Mouse (Mus musculus) liver, embryonic 13.5 days (tissue): ENCODE data around the gene Dapk1. TPM values are rescaled to one million over a fixed set of nuclear protein-coding genes. Genes with fewer than 3 reads are reported as not detected.

Experiments used
- ATAC-seq: fragments of 200-750 bp; cut with Nextera tagmentation; 2 replicates; pipeline ENCODE4 v1.8.0; 2017; ENCODE audit warnings: low read depth, mild to moderate bottlenecking, moderate number of reproducible peaks, moderate library complexity
- DNase-seq: peaks from one replicate; pipeline ENCODE4 v3.0.0; 2022
- H3K27ac ChIP-seq: fragments of 300-500 bp; sonication (generic); 2 replicates; pipeline ENCODE4 v1.5.1; 2015; ENCODE audit warnings: moderate library complexity, mild to moderate bottlenecking, inconsistent platforms
- H3K27me3 ChIP-seq: fragments of 300-500 bp; sonication (generic); 2 replicates; pipeline ENCODE4 v1.6.1; 2015; ENCODE audit warnings: mild to moderate bottlenecking, inconsistent platforms
- H3K36me3 ChIP-seq: fragments of 300-500 bp; sonication (generic); 2 replicates; pipeline ENCODE4 v1.6.1; 2015; ENCODE audit warnings: mild to moderate bottlenecking, inconsistent platforms
- H3K4me1 ChIP-seq: fragments of 300-500 bp; sonication (generic); replicated peaks from 2 replicates; pipeline ENCODE4 v1.6.1; 2015; ENCODE audit warnings: inconsistent platforms
- H3K4me2 ChIP-seq: fragments of 300-500 bp; sonication (generic); 2 replicates; pipeline ENCODE4 v1.6.1; 2015; ENCODE audit warnings: inconsistent platforms, mild to moderate bottlenecking, moderate library complexity
- H3K4me3 ChIP-seq: fragments of 300-500 bp; sonication (generic); replicated peaks from 2 replicates; pipeline ENCODE4 v1.5.1; 2015; ENCODE audit warnings: mild to moderate bottlenecking, inconsistent platforms
- H3K9ac ChIP-seq: fragments of 300-500 bp; sonication (generic); 2 replicates; pipeline ENCODE4 v1.6.1; 2015; ENCODE audit warnings: mild to moderate bottlenecking, inconsistent platforms
- H3K9me3 ChIP-seq: fragments of 300-500 bp; sonication (generic); replicated peaks from 2 replicates; pipeline ENCODE4 v1.6.1; 2016; ENCODE audit warnings: inconsistent platforms
- WGBS: fragments of 180-500 bp; shearing (Covaris S2); methylation state at CpG from one replicate; pipeline ENCODE4 v1.1.7; 2015; ENCODE audit not compliant: insufficient replicate concordance; 5-methylcytosine and 5-hydroxymethylcytosine counted together
- polyA plus RNA-seq: library from polyadenylated mRNA; unstranded; fragments of >200 nt; fragmentation: Nextera tagmentation; extraction: Ambion mirVana; gene quantifications from 2 replicates; pipeline ENCODE4 v1.2.1, GENCODE M21; 2015

Gene Dapk1
- polyA plus RNA-seq, 1 experiment from 2014 or later: 5.0 TPM

GRCm38 (mm10) chr13:60696741-60697140, 95.0 kb downstream of the Dapk1 start:
- Histone ChIP-seq H3K4me3 (no peak overlapping the region), H3K36me3 (peaks cover 10% of the 10 kb centered on the region; the same call in 1 of the 2 replicates), H3K27me3 (no peaks in the 10 kb centered on the region), H3K27ac (no peak overlapping the region), H3K4me1 (peaks cover 22% of the 10 kb centered on the region; the same call in 1 of the 2 replicates), H3K4me2 (no peak overlapping the region), H3K9ac (no peak overlapping the region), H3K9me3 (no peaks in the 10 kb centered on the region)
- no peak for DNase-seq
- ATAC-seq: no peak
- WGBS: 40% methylated on average over 8 of the region's 8 CpGs

GRCm38 (mm10) chr13:60698021-60698420, 96.3 kb downstream of the Dapk1 start:
- Histone ChIP-seq H3K4me1 (peaks cover 12% of the 10 kb centered on the region; the same call in 1 of the 2 replicates), H3K36me3 (0 out of 2 replicates have a peak, but pooled peaks cover 6% of the 10 kb centered on the region), H3K27me3 (no peaks in the 10 kb centered on the region), H3K4me3 (no peak overlapping the region), H3K27ac (no peak overlapping the region), H3K9ac (no peak overlapping the region), H3K4me2 (no peak overlapping the region), H3K9me3 (no peaks in the 10 kb centered on the region)
- 82% methylated on average over 2 of the region's 2 CpGs for WGBS
- DNase-seq (no peak), ATAC-seq (no peak)

GRCm38 (mm10) chr13:60701671-60702171, 100.0 kb downstream of the Dapk1 start:
- H3K4me2 ChIP-seq: no peak overlapping the region

GRCm38 (mm10) chr13:60707541-60708468, 106.1 kb downstream of the Dapk1 start:
- H3K36me3 ChIP-seq: no peaks in the 10 kb centered on the region
- WGBS: 71% methylated on average over 16 of the region's 16 CpGs
- no peaks in the 10 kb centered on the region for H3K9me3 ChIP-seq
- no peak overlapping the region for H3K27ac ChIP-seq
- H3K27me3 ChIP-seq: no peaks in the 10 kb centered on the region
- no peak overlapping the region for H3K4me3 ChIP-seq
- ATAC-seq (peak; percentile 60), DNase-seq (no peak)
- peaks cover 7% of the 10 kb centered on the region; the same call in 1 of the 2 replicates for H3K4me1 ChIP-seq
- no peak overlapping the region for H3K9ac ChIP-seq
- H3K4me2 ChIP-seq: no peak overlapping the region

More at GRCm38 (mm10) chr13:60701671-60702171, 100.0 kb downstream of the Dapk1 start:
- no peak overlapping the region for H3K27ac ChIP-seq
- H3K9me3 ChIP-seq: no peaks in the 10 kb centered on the region
- 81% methylated on average over 12 of the region's 12 CpGs for WGBS
- no peaks in the 10 kb centered on the region for H3K27me3 ChIP-seq
- DNase-seq (no peak), ATAC-seq (no peak)
- no peak overlapping the region for H3K4me3 ChIP-seq
- H3K36me3 ChIP-seq: 0 out of 2 replicates have a peak, but pooled peaks cover 3% of the 10 kb centered on the region
- H3K4me1 ChIP-seq: no peaks in the 10 kb centered on the region
- no peak overlapping the region for H3K9ac ChIP-seq

DNA sequence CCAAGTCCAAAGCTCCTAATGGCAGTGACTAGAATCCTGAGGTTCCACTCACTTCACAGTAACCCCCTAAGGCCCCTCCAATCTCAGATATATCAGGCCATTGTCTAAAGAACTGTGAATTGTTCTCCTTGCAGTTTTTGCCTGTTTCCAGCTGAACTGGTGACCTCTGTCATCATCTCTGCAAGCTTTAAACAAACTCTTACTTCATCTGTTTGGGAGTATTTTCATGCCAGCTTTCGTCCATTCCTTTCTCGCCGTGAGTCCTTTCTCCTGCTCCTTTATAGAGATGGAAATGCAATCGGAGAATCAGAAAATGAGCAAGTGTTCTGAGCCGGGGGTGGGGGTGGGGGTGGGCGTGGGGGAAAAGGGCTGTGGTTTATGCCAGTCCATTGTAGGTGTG, 107.4 kb downstream of the Dapk1 start:
- Histone ChIP-seq H3K4me3 (no peak overlapping the region), H3K36me3 (no peaks in the 10 kb centered on the region), H3K9ac (no peak overlapping the region), H3K4me1 (peaks cover 7% of the 10 kb centered on the region; the same call in 1 of the 2 replicates), H3K9me3 (no peaks in the 10 kb centered on the region), H3K27me3 (no peaks in the 10 kb centered on the region), H3K4me2 (no peak overlapping the region), H3K27ac (no peak overlapping the region)
- ATAC-seq (no peak), DNase-seq (no peak)
- 59% methylated on average over 6 of the region's 6 CpGs for WGBS

- Histone ChIP-seq H3K27me3 (no peaks in the 10 kb centered on the region), H3K36me3 (no peaks in the 10 kb centered on the region), H3K4me3 (no peak overlapping the region), H3K9ac (no peak overlapping the region), H3K9me3 (no peaks in the 10 kb centered on the region), H3K4me2 (no peak overlapping the region), H3K4me1 (peaks cover 7% of the 10 kb centered on the region; the same call in 1 of the 2 replicates), H3K27ac (no peak overlapping the region)
- DNase-seq (no peak), ATAC-seq (no peak)
- 63% methylated on average over 3 of the region's 3 CpGs for WGBS
Measured at GRCm38 (mm10) chr13:60710963-60711362, 109.2 kb downstream of the Dapk1 start.

DNA sequence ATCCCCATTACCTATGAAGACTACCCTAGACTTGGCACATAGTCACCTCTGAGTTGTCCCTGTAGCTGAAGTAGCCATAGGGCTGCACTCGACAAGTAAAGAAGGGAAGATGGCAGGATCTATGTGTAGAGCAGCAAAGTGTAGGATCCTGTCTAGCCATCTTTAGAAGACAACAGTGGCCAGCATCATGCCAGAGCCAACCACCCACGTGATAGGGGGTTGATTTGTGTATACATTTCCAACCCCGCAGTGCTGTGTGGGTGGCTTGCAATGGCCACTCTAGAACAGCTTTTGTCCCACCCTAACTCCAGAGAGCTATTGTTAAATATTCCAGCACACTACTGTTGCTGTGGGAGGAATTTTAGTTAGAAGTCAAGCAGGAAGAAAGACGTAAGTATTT, 111.8 kb downstream of the Dapk1 start:
- no peaks in the 10 kb centered on the region for H3K36me3 ChIP-seq
- H3K27me3 ChIP-seq: no peaks in the 10 kb centered on the region
- H3K9me3 ChIP-seq: no peaks in the 10 kb centered on the region
- H3K4me2 ChIP-seq: no peak overlapping the region
- no peak overlapping the region for H3K4me3 ChIP-seq
- no peak overlapping the region for H3K9ac ChIP-seq
- no peak overlapping the region for H3K27ac ChIP-seq
- DNase-seq (no peak), ATAC-seq (no peak)
- H3K4me1 ChIP-seq: no peaks in the 10 kb centered on the region
- WGBS: 69% methylated on average over 4 of the region's 4 CpGs

GRCm38 (mm10) chr13:60716107-60716506, 114.4 kb downstream of the Dapk1 start:
- ATAC-seq: no peak

GRCm38 (mm10) chr13:60717421-60717820, 115.7 kb downstream of the Dapk1 start:
- no peaks in the 10 kb centered on the region for H3K9me3 ChIP-seq
- DNase-seq (no peak), ATAC-seq (no peak)
- H3K4me1 ChIP-seq: no peaks in the 10 kb centered on the region
- H3K27ac ChIP-seq: no peak overlapping the region
- H3K27me3 ChIP-seq: no peaks in the 10 kb centered on the region
- peaks cover 10% of the 10 kb centered on the region; the same call in 1 of the 2 replicates for H3K36me3 ChIP-seq
- H3K9ac ChIP-seq: no peak overlapping the region
- H3K4me3 ChIP-seq: no peak overlapping the region
- H3K4me2 ChIP-seq: no peak overlapping the region
- WGBS: 75% methylated on average over 10 of the region's 10 CpGs

More at GRCm38 (mm10) chr13:60716107-60716506, 114.4 kb downstream of the Dapk1 start:
- WGBS: 57% methylated on average over 3 of the region's 3 CpGs
- no peak for DNase-seq
- no peak overlapping the region for H3K27ac ChIP-seq
- no peak overlapping the region for H3K4me3 ChIP-seq
- H3K9ac ChIP-seq: no peak overlapping the region
- H3K9me3 ChIP-seq: no peaks in the 10 kb centered on the region
- H3K4me1 ChIP-seq: no peaks in the 10 kb centered on the region
- peaks cover 10% of the 10 kb centered on the region; the same call in 1 of the 2 replicates for H3K36me3 ChIP-seq
- H3K4me2 ChIP-seq: no peak overlapping the region
- H3K27me3 ChIP-seq: no peaks in the 10 kb centered on the region

DNA sequence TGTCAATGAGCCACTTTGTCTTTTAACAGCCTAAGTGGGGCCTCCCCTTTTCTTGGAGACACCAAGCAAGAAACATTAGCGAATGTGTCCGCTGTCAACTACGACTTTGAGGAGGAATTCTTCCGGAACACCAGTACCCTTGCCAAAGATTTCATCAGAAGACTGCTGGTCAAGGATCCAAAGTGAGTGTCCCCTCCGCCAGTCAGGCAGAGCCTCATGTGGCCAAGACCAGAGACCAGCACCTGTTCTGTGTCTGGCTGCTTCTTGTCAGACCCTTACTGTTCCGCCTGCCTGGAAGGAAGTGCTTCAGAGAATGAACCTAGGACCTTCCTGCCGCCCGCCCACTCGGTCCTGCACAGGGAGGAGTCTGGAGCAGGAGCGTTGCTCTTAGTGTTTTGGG, 117.8 kb downstream of the Dapk1 start:
- DNase-seq (no peak), ATAC-seq (no peak)
- Histone ChIP-seq H3K27me3 (no peaks in the 10 kb centered on the region), H3K9me3 (no peaks in the 10 kb centered on the region), H3K4me1 (no peaks in the 10 kb centered on the region), H3K4me3 (no peak overlapping the region), H3K36me3 (peaks cover 13% of the 10 kb centered on the region), H3K4me2 (no peak overlapping the region), H3K27ac (no peak overlapping the region), H3K9ac (no peak overlapping the region)
- 81% methylated on average over 10 of the region's 10 CpGs for WGBS

DNA sequence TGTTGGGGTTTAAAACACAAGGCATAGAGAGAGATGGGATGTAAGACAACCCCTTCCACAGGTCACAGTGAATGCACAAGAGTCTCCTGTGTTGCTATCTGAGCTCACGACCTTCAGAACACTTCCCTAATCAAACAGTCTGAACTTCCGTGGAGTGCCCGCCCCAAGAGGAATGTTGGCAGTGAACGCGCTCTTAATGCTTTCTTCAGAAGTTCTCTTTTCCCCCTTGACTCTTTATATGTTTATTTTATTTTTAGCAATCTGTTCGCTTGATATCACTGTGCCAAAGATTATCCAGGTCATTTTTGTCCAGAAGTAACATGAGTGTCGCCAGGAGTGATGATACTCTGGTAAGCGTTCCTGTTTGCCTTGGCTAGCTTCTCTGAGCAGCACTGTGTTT, 121.0 kb downstream of the Dapk1 start:
- WGBS: 64% methylated on average over 8 of the region's 8 CpGs
- ATAC-seq (no peak), DNase-seq (no peak)
- Histone ChIP-seq H3K4me3 (no peak overlapping the region), H3K27ac (no peak overlapping the region), H3K9ac (no peak overlapping the region), H3K4me2 (no peak overlapping the region), H3K9me3 (no peaks in the 10 kb centered on the region), H3K4me1 (no peaks in the 10 kb centered on the region), H3K36me3 (peaks cover 23% of the 10 kb centered on the region), H3K27me3 (no peaks in the 10 kb centered on the region)
